Mouse (Mus musculus) neural tube, embryonic 15.5 days (tissue): ENCODE data around the gene Eepd1. TPM values are rescaled to one million over a fixed set of nuclear protein-coding genes. Genes with fewer than 3 reads are reported as not detected.

Experiments used
- ATAC-seq: fragments of 200-750 bp; cut with Nextera tagmentation; 2 replicates; pipeline ENCODE4 v1.8.0; 2017; ENCODE audit warnings: mild to moderate bottlenecking, moderate TSS enrichment, moderate library complexity; ENCODE audit not compliant: low FRiP score
- H3K27ac ChIP-seq: fragments of 300-500 bp; sonication (generic); replicated peaks from 2 replicates; pipeline ENCODE4 v1.5.1; 2015; ENCODE audit warnings: mild to moderate bottlenecking, inconsistent platforms
- H3K27me3 ChIP-seq: fragments of 300-500 bp; sonication (generic); replicated peaks from 2 replicates; pipeline ENCODE4 v1.6.1; 2015; ENCODE audit warnings: inconsistent platforms
- H3K36me3 ChIP-seq: fragments of 300-500 bp; sonication (generic); 2 replicates; pipeline ENCODE4 v1.6.1; 2015; ENCODE audit warnings: inconsistent platforms
- H3K4me1 ChIP-seq: fragments of 300-500 bp; sonication (generic); 2 replicates; pipeline ENCODE4 v1.6.1; 2015; ENCODE audit warnings: inconsistent platforms
- H3K4me2 ChIP-seq: fragments of 300-500 bp; sonication (generic); 2 replicates; pipeline ENCODE4 v1.6.1; 2015; ENCODE audit warnings: inconsistent platforms, mild to moderate bottlenecking, moderate library complexity
- H3K4me3 ChIP-seq: fragments of 300-500 bp; sonication (generic); replicated peaks from 2 replicates; pipeline ENCODE4 v1.5.1; 2015; ENCODE audit warnings: mild to moderate bottlenecking, inconsistent platforms
- H3K9ac ChIP-seq: fragments of 300-500 bp; sonication (generic); replicated peaks from 2 replicates; pipeline ENCODE4 v1.6.1; 2015; ENCODE audit warnings: mild to moderate bottlenecking, inconsistent platforms
- H3K9me3 ChIP-seq: fragments of 300-500 bp; sonication (generic); replicated peaks from 2 replicates; pipeline ENCODE4 v1.6.1; 2016; ENCODE audit warnings: inconsistent platforms
- WGBS: fragments of 180-500 bp; shearing (Covaris S2); methylation state at CpG from one replicate; pipeline ENCODE4 v1.1.7; 2015; ENCODE audit warnings: mixed read lengths; 5-methylcytosine and 5-hydroxymethylcytosine counted together
- polyA plus RNA-seq: library from polyadenylated mRNA; unstranded; fragments of >200 nt; fragmentation: Nextera tagmentation; extraction: Ambion mirVana; gene quantifications from 2 replicates; pipeline ENCODE4 v1.2.1, GENCODE M21; 2015

The Eepd1 gene
- polyA plus RNA-seq, 1 experiment from 2014 or later = 16.7 TPM

GRCm38 (mm10) chr9:25482322-25482998, 1.1 kb downstream of the Eepd1 start:
- Histone ChIP-seq H3K9me3 (no peaks in the 10 kb centered on the region), H3K4me1 (peaks cover 54% of the 10 kb centered on the region), H3K36me3 (no peaks in the 10 kb centered on the region), H3K4me3 (peak overlapping the region; percentile 85), H3K4me2 (peak overlapping the region; percentile 87), H3K27me3 (no peaks in the 10 kb centered on the region), H3K9ac (no peak overlapping the region), H3K27ac (no peak overlapping the region)
- ATAC-seq = no peak
- WGBS = 49% methylated on average over 22 of the region's 22 CpGs

GRCm38 (mm10) chr9:25482999-25483347, 1.6 kb downstream of the Eepd1 start:
- no peaks in the 10 kb centered on the region for H3K36me3 ChIP-seq
- H3K4me1 ChIP-seq = peaks cover 54% of the 10 kb centered on the region
- H3K9ac ChIP-seq = no peak overlapping the region
- ATAC-seq = no peak
- no peaks in the 10 kb centered on the region for H3K27me3 ChIP-seq
- H3K4me3 ChIP-seq = peak overlapping the region; percentile 85
- WGBS = 92% methylated on average over 9 of the region's 9 CpGs
- H3K27ac ChIP-seq = no peak overlapping the region
- H3K9me3 ChIP-seq = no peaks in the 10 kb centered on the region
- H3K4me2 ChIP-seq = peak overlapping the region; percentile 87

- no peaks in the 10 kb centered on the region for H3K27me3 ChIP-seq
- peak overlapping the region; percentile 85 for H3K4me3 ChIP-seq
- 76% methylated on average over 9 of the region's 9 CpGs for WGBS
- no peaks in the 10 kb centered on the region for H3K9me3 ChIP-seq
- H3K27ac ChIP-seq = no peak overlapping the region
- no peak overlapping the region for H3K9ac ChIP-seq
- no peaks in the 10 kb centered on the region for H3K36me3 ChIP-seq
- H3K4me1 ChIP-seq = peaks cover 57% of the 10 kb centered on the region
- peak overlapping the region; percentile 87 for H3K4me2 ChIP-seq
- ATAC-seq = no peak
These were observed 2.7 kb downstream of the Eepd1 start for GRCm38 (mm10) chr9:25483931-25484618.

GRCm38 (mm10) chr9:25484619-25484986, 3.3 kb downstream of the Eepd1 start:
- Histone ChIP-seq H3K27me3 (no peaks in the 10 kb centered on the region), H3K4me3 (peak overlapping the region; percentile 85), H3K9me3 (no peaks in the 10 kb centered on the region), H3K4me1 (peaks cover 57% of the 10 kb centered on the region), H3K27ac (no peak overlapping the region), H3K36me3 (no peaks in the 10 kb centered on the region), H3K4me2 (peak overlapping the region; percentile 87), H3K9ac (no peak overlapping the region)
- no peak for ATAC-seq
- 61% methylated on average over 3 of the region's 3 CpGs for WGBS

- no peak for ATAC-seq
- H3K9me3 ChIP-seq = no peaks in the 10 kb centered on the region
- peak overlapping the region; percentile 85 for H3K4me3 ChIP-seq
- no peak overlapping the region for H3K27ac ChIP-seq
- peak overlapping the region; percentile 87 for H3K4me2 ChIP-seq
- H3K36me3 ChIP-seq = no peaks in the 10 kb centered on the region
- WGBS = 79% methylated on average over 2 of the region's 2 CpGs
- peaks cover 57% of the 10 kb centered on the region for H3K4me1 ChIP-seq
- no peak overlapping the region for H3K9ac ChIP-seq
- no peaks in the 10 kb centered on the region for H3K27me3 ChIP-seq
These were observed 3.7 kb downstream of the Eepd1 start for GRCm38 (mm10) chr9:25485006-25485405.

GRCm38 (mm10) chr9:25485406-25485805, 4.1 kb downstream of the Eepd1 start:
- H3K9me3 ChIP-seq = no peaks in the 10 kb centered on the region
- H3K4me1 ChIP-seq = peaks cover 57% of the 10 kb centered on the region
- H3K4me2 ChIP-seq = peak overlapping the region; percentile 87

GRCm38 (mm10) chr9:25486246-25486807, 5.0 kb downstream of the Eepd1 start:
- Histone ChIP-seq H3K27me3 (no peaks in the 10 kb centered on the region), H3K27ac (no peak overlapping the region), H3K4me1 (peaks cover 53% of the 10 kb centered on the region), H3K36me3 (no peaks in the 10 kb centered on the region), H3K4me2 (peak overlapping the region; percentile 87), H3K9me3 (no peaks in the 10 kb centered on the region), H3K4me3 (no peak overlapping the region), H3K9ac (no peak overlapping the region)
- no peak for ATAC-seq
- 90% methylated on average over 9 of the region's 9 CpGs for WGBS

More at GRCm38 (mm10) chr9:25485406-25485805, 4.1 kb downstream of the Eepd1 start:
- 80% methylated on average over 7 of the region's 7 CpGs for WGBS
- Histone ChIP-seq H3K27me3 (no peaks in the 10 kb centered on the region), H3K4me3 (no peak overlapping the region; the same call in 1 of the 2 replicates), H3K9ac (no peak overlapping the region), H3K27ac (no peak overlapping the region), H3K36me3 (no peaks in the 10 kb centered on the region)
- no peak for ATAC-seq

- Histone ChIP-seq H3K27ac (no peak overlapping the region), H3K9ac (no peak overlapping the region), H3K27me3 (no peaks in the 10 kb centered on the region), H3K36me3 (no peaks in the 10 kb centered on the region), H3K4me2 (peak overlapping the region; percentile 26), H3K4me3 (no peak overlapping the region), H3K9me3 (no peaks in the 10 kb centered on the region), H3K4me1 (peaks cover 45% of the 10 kb centered on the region)
- 65% methylated on average over 12 of the region's 12 CpGs for WGBS
- ATAC-seq = no peak
These were observed 6.2 kb downstream of the Eepd1 start for GRCm38 (mm10) chr9:25487446-25488110.

GRCm38 (mm10) chr9:25488581-25488980, 7.2 kb downstream of the Eepd1 start:
- Histone ChIP-seq H3K9me3 (no peaks in the 10 kb centered on the region), H3K9ac (no peak overlapping the region), H3K4me1 (peaks cover 37% of the 10 kb centered on the region), H3K27ac (no peak overlapping the region), H3K36me3 (no peaks in the 10 kb centered on the region), H3K27me3 (no peaks in the 10 kb centered on the region), H3K4me3 (no peak overlapping the region), H3K4me2 (no peak overlapping the region)
- ATAC-seq = no peak
- WGBS = 95% methylated on average over 9 of the region's 9 CpGs

- ATAC-seq = no peak
- Histone ChIP-seq H3K4me1 (peaks cover 29% of the 10 kb centered on the region), H3K27me3 (no peaks in the 10 kb centered on the region), H3K9ac (no peak overlapping the region), H3K4me2 (no peak overlapping the region), H3K27ac (no peak overlapping the region), H3K36me3 (no peaks in the 10 kb centered on the region), H3K9me3 (no peaks in the 10 kb centered on the region), H3K4me3 (no peak overlapping the region)
- 88% methylated on average over 7 of the region's 7 CpGs for WGBS
These were observed 8.0 kb downstream of the Eepd1 start for GRCm38 (mm10) chr9:25489221-25489960.
